Mouse (Mus musculus): ENCODE data around the gene Nuak2.

DNA sequence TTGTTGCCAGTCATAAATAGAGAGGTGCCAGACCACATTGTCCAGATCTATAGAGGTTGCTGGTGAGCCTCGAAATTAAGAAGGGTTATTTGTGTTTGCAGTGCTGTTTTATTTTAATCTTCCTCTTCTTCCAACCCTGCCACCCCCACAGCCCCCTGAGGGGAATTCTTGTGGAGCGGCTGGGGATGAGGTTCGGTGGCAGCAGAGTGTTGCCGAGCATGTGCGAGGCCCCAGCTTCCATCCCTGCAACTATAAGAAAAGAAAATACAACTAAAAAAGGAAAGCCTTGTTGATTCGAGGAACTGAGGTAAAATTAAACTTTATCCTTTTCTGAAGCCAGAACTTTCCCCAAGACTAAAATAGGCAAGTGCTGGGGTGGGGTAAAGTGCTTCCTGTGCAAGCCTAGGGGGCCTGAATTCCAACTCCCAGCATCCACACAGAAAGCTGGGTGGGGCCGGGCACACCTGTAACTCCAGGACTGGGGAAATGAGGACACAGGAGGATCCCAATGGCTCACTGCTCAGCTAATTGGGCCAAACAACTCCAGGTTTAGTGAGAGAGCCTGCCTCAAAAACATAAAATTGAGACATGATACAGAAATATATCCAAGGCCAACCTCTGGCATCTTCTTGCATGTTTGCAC, 47.4 kb upstream of the Nuak2 start:
- TF ChIP-seq POLR2A (IDR thresholded peaks at IDR 0.05; ENCODE audit: low read depth, low read length) (no peak), CTCF (IDR thresholded peaks at IDR 0.05; ENCODE audit: extremely low read depth, insufficient read length, insufficient replicate concordance, low read depth, low read length) (no peak)
